Mouse (Mus musculus) monocyte, adult 2 months (primary cell): ENCODE results near the gene Olfr1228.

ENCODE experiments used
- DNase-seq, 2 experiments: peaks; one replicate each; pipeline ENCODE4 v3.0.0; 2022; ENCODE audit warnings: low spot score in 2 of 2, low read depth in 1 of 2

Olfr1228 gene

DNA sequence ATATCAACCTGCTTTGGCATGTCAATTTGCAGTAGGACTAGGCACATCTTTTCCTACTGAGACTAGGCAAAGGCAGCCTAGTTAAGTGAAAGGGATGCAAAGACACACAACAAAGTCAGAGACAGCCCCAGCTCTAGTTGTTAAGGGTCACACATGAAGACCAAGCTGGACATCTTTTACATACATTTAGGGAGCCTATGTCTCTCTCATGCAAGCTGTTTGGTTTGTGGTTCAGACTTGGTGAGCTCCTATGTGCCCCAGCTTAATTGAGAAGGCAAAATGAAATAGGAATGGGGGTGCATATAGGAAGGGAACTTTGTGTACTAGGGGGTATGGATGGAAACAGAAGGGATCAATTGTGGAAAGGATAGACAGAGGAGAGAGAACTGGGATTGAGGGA lies at the start of gene Olfr1228:
Gene Olfr1228, minus strand, starts transcription at position 101 of the 400 bp plus-strand sequence.
- no peak for DNase-seq

DNA sequence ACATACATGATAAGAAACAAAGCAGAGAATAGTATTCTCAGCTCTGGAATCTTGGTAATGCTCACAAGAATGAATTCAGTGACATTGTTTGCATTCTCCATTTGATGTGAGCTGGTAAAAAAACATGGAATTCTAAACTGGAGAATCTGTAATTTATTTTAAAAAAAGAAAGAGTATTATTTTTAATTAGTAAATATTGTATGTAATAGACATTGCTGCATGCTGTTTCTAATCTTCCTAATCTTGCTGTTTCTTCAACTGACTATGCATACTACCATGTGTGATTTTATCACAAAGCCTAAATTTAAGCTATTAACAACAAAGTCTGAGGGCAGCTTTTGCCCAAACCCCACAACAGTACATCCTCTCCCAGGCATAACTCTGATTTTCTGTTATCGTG lies 43.3 kb upstream of the Olfr1228 start, which contains the start of gene Olfr1230:
Gene Olfr1230, minus strand, starts transcription at position 101 of the 400 bp plus-strand sequence.
- DNase-seq, result no peak

DNA sequence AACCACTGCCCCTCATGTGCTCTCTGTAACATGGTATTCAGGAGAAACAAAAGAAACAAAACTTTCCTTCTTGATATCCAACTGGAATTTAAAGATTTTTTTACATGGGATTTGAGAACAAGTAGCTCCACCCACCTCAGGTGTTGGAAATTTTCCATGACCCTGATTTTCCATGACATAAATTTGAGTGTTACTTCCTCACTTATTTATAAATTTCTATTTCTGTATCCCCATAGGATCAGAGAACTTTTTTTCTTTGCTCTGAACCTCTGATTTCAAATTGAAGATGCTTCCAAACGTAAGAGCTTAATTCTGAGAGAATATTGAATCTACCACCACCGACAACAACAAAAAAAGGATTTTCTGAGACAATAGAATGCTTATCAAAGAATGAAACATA lies 34.1 kb upstream of the Olfr1228 start, which contains the start of gene Olfr1229:
Gene Olfr1229, minus strand, starts transcription at position 101 of the 400 bp plus-strand sequence.
- no peak for DNase-seq

DNA sequence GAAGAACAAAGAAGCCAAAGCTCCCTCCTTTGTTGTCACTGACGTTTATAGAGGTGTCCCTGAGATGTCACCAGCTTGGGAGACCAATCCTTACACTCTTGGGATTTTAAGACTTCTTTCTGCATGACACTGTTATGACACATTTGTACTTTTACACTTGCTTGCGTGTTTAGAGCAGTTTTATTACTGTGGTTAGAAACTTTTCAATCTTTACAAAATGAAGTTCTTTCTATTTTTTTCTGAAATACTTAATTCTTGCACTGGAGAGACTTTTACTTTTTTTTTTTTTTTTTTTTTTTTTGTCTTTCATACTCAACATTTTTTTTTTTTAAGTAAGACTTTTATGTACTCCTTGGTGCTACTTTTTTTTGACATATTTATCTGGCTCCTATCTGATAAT lies 53.9 kb downstream of the Olfr1228 start, which contains the start of gene Olfr1226:
Gene Olfr1226, minus strand, starts transcription at position 101 of the 400 bp plus-strand sequence.
- DNase-seq, result no peak
